Mouse (Mus musculus) embryo, embryonic 11 days (tissue): ENCODE data around the gene Jmjd6.

Source experiments
- DNase-seq: peaks from one replicate; pipeline ENCODE4 v3.0.0-alpha.2; 2015

The Jmjd6 gene

GRCm38 (mm10) chr11:116843261-116844233 is at the start of gene Jmjd6, which contains the start of gene Mettl23:
Jmjd6 (minus strand) TSS chr11:116843449.
Mettl23 (plus strand) TSS chr11:116843278.
- DNase-seq, result peak; percentile 98

GRCm38 (mm10) chr11:116887136-116887535 is 43.9 kb upstream of the Jmjd6 start:
- no peak for DNase-seq

- peak; percentile 92 for DNase-seq
Observed at GRCm38 (mm10) chr11:116885275-116886151, 42.3 kb upstream of the Jmjd6 start.

GRCm38 (mm10) chr11:116884061-116884460 is 40.8 kb upstream of the Jmjd6 start:
- DNase-seq, result no peak

GRCm38 (mm10) chr11:116882446-116882845 is 39.2 kb upstream of the Jmjd6 start:
- DNase-seq, result no peak

GRCm38 (mm10) chr11:116881440-116881839 is 38.2 kb upstream of the Jmjd6 start:
- DNase-seq, result no peak

- no peak for DNase-seq
Observed at GRCm38 (mm10) chr11:116880839-116881238, 37.6 kb upstream of the Jmjd6 start.

GRCm38 (mm10) chr11:116878454-116878853 is 35.2 kb upstream of the Jmjd6 start:
- DNase-seq, result no peak

GRCm38 (mm10) chr11:116873987-116874386 is 30.7 kb upstream of the Jmjd6 start:
- no peak for DNase-seq

GRCm38 (mm10) chr11:116871538-116871937 is 28.3 kb upstream of the Jmjd6 start:
- DNase-seq, result no peak

GRCm38 (mm10) chr11:116869641-116870040 is 26.4 kb upstream of the Jmjd6 start:
- no peak for DNase-seq

- no peak for DNase-seq
Observed at GRCm38 (mm10) chr11:116869223-116869622, 26.0 kb upstream of the Jmjd6 start.

- DNase-seq, result no peak
Observed at GRCm38 (mm10) chr11:116868129-116868528, 24.9 kb upstream of the Jmjd6 start.

- DNase-seq, result no peak
Observed at GRCm38 (mm10) chr11:116865945-116866585, 22.8 kb upstream of the Jmjd6 start.

GRCm38 (mm10) chr11:116864444-116864843 is 21.2 kb upstream of the Jmjd6 start:
- DNase-seq, result no peak

- DNase-seq, result peak; percentile 31
Observed at GRCm38 (mm10) chr11:116857183-116857850, 14.1 kb upstream of the Jmjd6 start.

- no peak for DNase-seq
Observed at GRCm38 (mm10) chr11:116854279-116854678, 11.0 kb upstream of the Jmjd6 start.

- peak; percentile 98 for DNase-seq
Observed at GRCm38 (mm10) chr11:116853512-116853928, 10.3 kb upstream of the Jmjd6 start.

- peak; percentile 97 for DNase-seq
Observed at GRCm38 (mm10) chr11:116852891-116853511, 9.8 kb upstream of the Jmjd6 start, which contains the start of gene Srsf2. Srsf2 (minus strand) TSS chr11:116853094.

- peak; percentile 85 for DNase-seq
Observed at GRCm38 (mm10) chr11:116852291-116852890, 9.1 kb upstream of the Jmjd6 start, which contains the start of gene Mfsd11. Mfsd11 (plus strand) TSS chr11:116852440.
